Mouse (Mus musculus): ENCODE measurements at regions not wholly inside any gene's neighbourhood (a gene's known extent, or its start where the extent isn't known, plus 50 kb on each side); places are given as distances from the start of the nearest gene placed in this dataset.
A peak's percentile ranks its signal among the peaks of the same experiment; 100 is the strongest.
"Not testable (repeated sequence)": the region's sequence is repeated elsewhere in the genome, so short reads cannot be mapped to it uniquely, and the experiment has no call there.

- DNase-seq (ENCODE audit: low spot score in 2 of 2): no peak
These were observed 163.5 kb upstream of the Cdkn3 start for GRCm38 (mm10) chr14:46596696-46597359.

- no peak for DNase-seq (ENCODE audit: low spot score in 2 of 2)
These were observed 166.2 kb upstream of the Cdkn3 start for GRCm38 (mm10) chr14:46594151-46594550.

GRCm38 (mm10) chr14:46591753-46592359 lies 168.5 kb upstream of the Cdkn3 start:
- no peak for DNase-seq (ENCODE audit: low spot score in 2 of 2)

- no peak for DNase-seq (ENCODE audit: low spot score in 2 of 2)
These were observed 169.1 kb upstream of the Cdkn3 start for GRCm38 (mm10) chr14:46591211-46591610.

GRCm38 (mm10) chr14:46586093-46586492 lies 174.2 kb upstream of the Cdkn3 start:
- no peak for DNase-seq (ENCODE audit: low spot score in 2 of 2)

- no peak for DNase-seq (ENCODE audit: low spot score in 2 of 2)
These were observed 182.0 kb upstream of the Cdkn3 start for GRCm38 (mm10) chr14:46578051-46579000.

GRCm38 (mm10) chr14:46575889-46576288 lies 184.5 kb upstream of the Cdkn3 start:
- no peak for DNase-seq (ENCODE audit: low spot score in 2 of 2)

GRCm38 (mm10) chr14:46575414-46575813 lies 184.9 kb upstream of the Cdkn3 start:
- DNase-seq (ENCODE audit: low spot score in 2 of 2): no peak

GRCm38 (mm10) chr14:46573401-46573800 lies 182.9 kb upstream of the Bmp4 start:
- no peak for DNase-seq (ENCODE audit: low spot score in 2 of 2)

- DNase-seq (ENCODE audit: low spot score in 2 of 2): not testable (repeated sequence)
These were observed 182.5 kb upstream of the Bmp4 start for GRCm38 (mm10) chr14:46572972-46573371.

GRCm38 (mm10) chr14:46571841-46572240 lies 181.4 kb upstream of the Bmp4 start:
- DNase-seq (ENCODE audit: low spot score in 2 of 2): no peak

GRCm38 (mm10) chr14:46569273-46569672 lies 178.8 kb upstream of the Bmp4 start:
- no peak for DNase-seq (ENCODE audit: low spot score in 2 of 2)

GRCm38 (mm10) chr14:46567411-46567780 lies 176.9 kb upstream of the Bmp4 start:
- DNase-seq (ENCODE audit: low spot score in 2 of 2): no peak

- no peak for DNase-seq (ENCODE audit: low spot score in 2 of 2)
These were observed 176.4 kb upstream of the Bmp4 start for GRCm38 (mm10) chr14:46566681-46567410.

GRCm38 (mm10) chr14:46564998-46565397 lies 174.5 kb upstream of the Bmp4 start:
- DNase-seq (ENCODE audit: low spot score in 2 of 2): peak; percentile 45 to 54

- no peak for DNase-seq (ENCODE audit: low spot score in 2 of 2)
These were observed 171.5 kb upstream of the Bmp4 start for GRCm38 (mm10) chr14:46562016-46562415.

- DNase-seq (ENCODE audit: low spot score in 2 of 2): no peak
These were observed 162.8 kb upstream of the Bmp4 start for GRCm38 (mm10) chr14:46553239-46553638.

GRCm38 (mm10) chr14:46546146-46546545 lies 155.7 kb upstream of the Bmp4 start:
- DNase-seq (ENCODE audit: low spot score in 2 of 2): no peak

GRCm38 (mm10) chr14:46539466-46540187 lies 149.2 kb upstream of the Bmp4 start:
- no peak for DNase-seq (ENCODE audit: low spot score in 2 of 2)

- no peak for DNase-seq (ENCODE audit: low spot score in 2 of 2)
These were observed 145.7 kb upstream of the Bmp4 start for GRCm38 (mm10) chr14:46536002-46536762.
